Mouse (Mus musculus) heart, embryonic 16.5 days (tissue): ENCODE measurements around the gene Rbck1. TPM values are rescaled to one million over a fixed set of nuclear protein-coding genes. Genes with fewer than 3 reads are reported as not detected.

Experiments used
- ATAC-seq: fragments of 200-750 bp; cut with Nextera tagmentation; replicated peaks from 2 replicates; pipeline ENCODE4 v1.8.0; 2017; ENCODE audit warnings: moderate number of reproducible peaks; ENCODE audit not compliant: insufficient read depth, low FRiP score; ENCODE audit errors: extremely low read depth
- H3K27ac ChIP-seq: fragments of 300-500 bp; sonication (generic); 2 replicates; pipeline ENCODE4 v1.5.1; 2014; ENCODE audit warnings: mild to moderate bottlenecking, low read length, control low read depth, moderate library complexity
- H3K27me3 ChIP-seq: fragments of 300-500 bp; sonication (generic); 2 replicates; pipeline ENCODE4 v1.6.1; 2014; ENCODE audit warnings: low read length, mixed read lengths; ENCODE audit not compliant: control insufficient read depth, insufficient read depth
- H3K36me3 ChIP-seq: fragments of 300-500 bp; sonication (generic); 2 replicates; pipeline ENCODE4 v1.6.1; 2014; ENCODE audit not compliant: control insufficient read depth, insufficient read depth
- H3K4me1 ChIP-seq: fragments of 300-500 bp; sonication (generic); 2 replicates; pipeline ENCODE4 v1.6.1; 2014; ENCODE audit warnings: low read length, mixed read lengths; ENCODE audit not compliant: control insufficient read depth, insufficient read depth
- H3K4me2 ChIP-seq: fragments of 300-500 bp; sonication (generic); 2 replicates; pipeline ENCODE4 v1.6.1; 2014; ENCODE audit warnings: low read depth, mild to moderate bottlenecking, control low read depth, low read length
- H3K4me3 ChIP-seq: fragments of 300-500 bp; sonication (generic); 2 replicates; pipeline ENCODE4 v1.5.1; 2014; ENCODE audit warnings: mild to moderate bottlenecking, control low read depth, low read length
- H3K9ac ChIP-seq: fragments of 300-500 bp; sonication (generic); 2 replicates; pipeline ENCODE4 v1.6.1; 2014; ENCODE audit warnings: low read length, control low read depth
- H3K9me3 ChIP-seq: fragments of 300-500 bp; sonication (generic); replicated peaks from 2 replicates; pipeline ENCODE4 v1.6.1; 2016; ENCODE audit warnings: low read length; ENCODE audit not compliant: control insufficient read depth
- WGBS: fragments of 180-500 bp; shearing (Covaris S2); extraction: QIAGEN DNeasy Blood & Tissue Kit; methylation state at CpG from one replicate; pipeline ENCODE4 v1.1.7; 2014; 5-methylcytosine and 5-hydroxymethylcytosine counted together
- polyA plus RNA-seq: library from polyadenylated mRNA; unstranded; fragments of >200 nt; fragmentation: Nextera tagmentation; extraction: Ambion mirVana; gene quantifications from 2 replicates; pipeline ENCODE4 v1.2.1, GENCODE M21; 2015

Rbck1 gene
- polyA plus RNA-seq, 1 experiment from 2014 or later = 82.4 TPM

DNA sequence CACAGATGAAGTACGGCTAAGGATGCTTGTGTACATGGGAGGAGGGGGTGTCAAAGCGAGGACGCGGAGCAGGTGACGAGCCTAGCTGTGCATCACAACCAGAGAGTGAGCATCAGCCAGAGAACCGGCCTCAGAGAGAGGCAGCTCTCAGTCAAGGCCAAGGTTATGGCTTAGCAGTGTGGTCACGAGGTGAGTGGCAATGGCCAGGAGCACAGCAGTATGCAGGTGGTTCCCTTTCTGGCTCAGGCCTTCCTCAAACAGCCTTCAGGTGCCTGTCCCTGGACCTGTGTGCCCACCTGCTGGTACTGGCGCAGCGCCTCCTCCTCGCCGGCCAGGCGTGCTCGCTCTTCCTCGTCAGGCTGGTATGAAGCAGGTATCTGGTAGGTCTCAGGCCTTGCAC is 8.5 kb downstream of the Rbck1 start:
- no peak for ATAC-seq
- Histone ChIP-seq H3K4me3 (no peak overlapping the region), H3K36me3 (peaks cover 62% of the 10 kb centered on the region), H3K4me1 (no peaks in the 10 kb centered on the region), H3K27ac (no peak overlapping the region), H3K9me3 (no peaks in the 10 kb centered on the region), H3K27me3 (no peaks in the 10 kb centered on the region), H3K9ac (no peak overlapping the region), H3K4me2 (no peak overlapping the region)
- 94% methylated on average over 14 of the region's 14 CpGs for WGBS

DNA sequence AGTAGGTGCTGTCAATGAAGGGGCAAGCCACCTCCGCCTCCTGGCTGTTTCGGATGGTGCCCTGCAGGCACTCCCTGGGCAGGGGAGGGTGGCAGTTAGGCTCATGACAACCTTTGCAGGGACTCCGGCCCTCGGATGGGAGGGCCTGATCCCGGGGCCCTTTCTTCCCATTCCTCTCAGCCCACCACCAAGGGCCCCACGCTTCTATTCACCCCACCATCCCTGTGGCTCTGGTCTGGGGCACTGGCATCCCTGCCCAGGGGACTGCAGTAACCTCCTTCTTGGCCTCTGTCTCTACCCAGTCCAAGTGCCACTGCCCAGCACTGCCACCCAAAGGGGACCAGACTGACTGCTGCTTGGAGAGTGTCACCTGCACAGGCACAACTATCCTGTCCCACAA is 10.3 kb downstream of the Rbck1 start:
- ATAC-seq = no peak
- Histone ChIP-seq H3K9me3 (no peaks in the 10 kb centered on the region), H3K9ac (no peak overlapping the region), H3K4me2 (no peak overlapping the region), H3K36me3 (peaks cover 68% of the 10 kb centered on the region), H3K4me3 (no peak overlapping the region), H3K27me3 (no peaks in the 10 kb centered on the region), H3K4me1 (no peaks in the 10 kb centered on the region), H3K27ac (no peak overlapping the region)
- 86% methylated on average over 6 of the region's 6 CpGs for WGBS

- Histone ChIP-seq H3K4me3 (no peak overlapping the region), H3K4me1 (no peaks in the 10 kb centered on the region), H3K36me3 (peaks cover 68% of the 10 kb centered on the region), H3K27me3 (no peaks in the 10 kb centered on the region), H3K9ac (no peak overlapping the region), H3K27ac (no peak overlapping the region), H3K4me2 (no peak overlapping the region), H3K9me3 (no peaks in the 10 kb centered on the region)
- no peak for ATAC-seq
- 89% methylated on average over 5 of the region's 5 CpGs for WGBS
Measured at GRCm38 (mm10) chr2:152321558-152321957, 10.9 kb downstream of the Rbck1 start.

GRCm38 (mm10) chr2:152317054-152317453 is 15.4 kb downstream of the Rbck1 start:
- no peak for ATAC-seq
- no peaks in the 10 kb centered on the region for H3K9me3 ChIP-seq
- peaks cover 69% of the 10 kb centered on the region for H3K36me3 ChIP-seq
- no peak overlapping the region for H3K27ac ChIP-seq
- H3K9ac ChIP-seq = no peak overlapping the region
- H3K4me2 ChIP-seq = no peak overlapping the region
- WGBS = 73% methylated on average over 6 of the region's 6 CpGs
- H3K4me1 ChIP-seq = peaks cover 5% of the 10 kb centered on the region; the same call in 1 of the 2 replicates
- H3K27me3 ChIP-seq = no peaks in the 10 kb centered on the region
- H3K4me3 ChIP-seq = no peak overlapping the region

DNA sequence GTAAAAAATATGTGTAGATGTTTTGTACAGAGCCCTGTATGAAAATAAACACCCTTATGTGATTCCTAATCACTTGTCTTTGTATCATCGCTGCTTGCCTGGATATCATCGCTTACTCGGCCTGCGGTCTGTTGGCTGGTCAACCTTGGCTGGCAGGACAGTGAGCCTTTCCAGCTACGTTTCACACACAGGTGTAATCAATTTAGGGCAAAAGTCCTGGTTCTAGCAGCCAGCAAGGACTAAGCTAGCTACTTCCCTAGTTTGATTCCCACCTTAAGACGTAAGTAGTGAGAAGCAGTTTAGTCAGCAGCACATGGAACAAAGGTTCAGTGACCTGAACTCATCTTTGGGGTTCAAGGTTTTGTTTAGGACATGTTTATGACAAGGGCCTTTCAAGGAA is 18.5 kb downstream of the Rbck1 start:
- no peaks in the 10 kb centered on the region for H3K9me3 ChIP-seq
- H3K36me3 ChIP-seq = peaks cover 70% of the 10 kb centered on the region
- H3K4me2 ChIP-seq = no peak overlapping the region
- H3K4me1 ChIP-seq = peaks cover 5% of the 10 kb centered on the region; the same call in 1 of the 2 replicates
- H3K4me3 ChIP-seq = no peak overlapping the region
- no peaks in the 10 kb centered on the region for H3K27me3 ChIP-seq
- H3K9ac ChIP-seq = no peak overlapping the region
- ATAC-seq = no peak
- WGBS = 83% methylated on average over 6 of the region's 6 CpGs
- H3K27ac ChIP-seq = no peak overlapping the region

- Histone ChIP-seq H3K4me3 (no peak overlapping the region), H3K36me3 (peaks cover 70% of the 10 kb centered on the region), H3K9ac (no peak overlapping the region), H3K27ac (no peak overlapping the region), H3K4me2 (no peak overlapping the region), H3K9me3 (no peaks in the 10 kb centered on the region), H3K4me1 (peaks cover 5% of the 10 kb centered on the region; the same call in 1 of the 2 replicates), H3K27me3 (no peaks in the 10 kb centered on the region)
- 55% methylated on average over 7 of the region's 7 CpGs for WGBS
- ATAC-seq = 0 out of 2 replicates have a peak, but pooled peaks have one; percentile 12
Measured at GRCm38 (mm10) chr2:152312996-152313395, 19.5 kb downstream of the Rbck1 start.

GRCm38 (mm10) chr2:152307186-152307585 is 25.3 kb downstream of the Rbck1 start:
- no peak for ATAC-seq
- 84% methylated on average over 3 of the region's 3 CpGs for WGBS
- H3K27me3 ChIP-seq = no peaks in the 10 kb centered on the region
- H3K4me1 ChIP-seq = no peaks in the 10 kb centered on the region
- no peak overlapping the region for H3K4me3 ChIP-seq
- no peak overlapping the region for H3K4me2 ChIP-seq
- H3K9me3 ChIP-seq = no peaks in the 10 kb centered on the region
- no peak overlapping the region for H3K9ac ChIP-seq
- H3K27ac ChIP-seq = no peak overlapping the region
- H3K36me3 ChIP-seq = peaks cover 78% of the 10 kb centered on the region

GRCm38 (mm10) chr2:152305480-152305879 is 27.0 kb downstream of the Rbck1 start:
- H3K4me2 ChIP-seq = no peak overlapping the region
- H3K27ac ChIP-seq = no peak overlapping the region
- H3K9ac ChIP-seq = no peak overlapping the region
- H3K4me3 ChIP-seq = no peak overlapping the region
- H3K4me1 ChIP-seq = no peaks in the 10 kb centered on the region
- no peaks in the 10 kb centered on the region for H3K9me3 ChIP-seq
- peaks cover 65% of the 10 kb centered on the region for H3K36me3 ChIP-seq
- 95% methylated on average over 6 of the region's 6 CpGs for WGBS
- no peaks in the 10 kb centered on the region for H3K27me3 ChIP-seq
- ATAC-seq = no peak

DNA sequence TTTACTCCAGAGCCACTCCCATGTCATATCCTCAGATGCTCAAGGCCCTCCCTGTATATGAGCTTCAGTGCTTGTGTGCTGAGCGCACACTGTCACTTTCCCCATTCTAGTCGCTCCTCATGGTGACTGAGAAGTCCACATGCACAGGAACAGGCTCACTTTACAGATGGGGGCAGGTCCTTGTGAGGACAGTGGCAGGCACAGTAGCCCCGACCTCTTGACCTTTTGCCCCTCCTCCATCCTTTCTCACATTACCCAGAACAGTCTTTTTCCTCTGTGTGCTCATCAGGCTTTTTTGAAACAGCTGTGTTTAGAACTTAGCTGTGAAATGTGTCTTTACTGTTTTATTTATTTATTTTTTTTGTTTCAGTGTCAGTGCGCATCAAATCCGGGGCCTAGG is 28.7 kb downstream of the Rbck1 start:
- no peak for ATAC-seq
- Histone ChIP-seq H3K27me3 (no peaks in the 10 kb centered on the region), H3K9ac (no peak overlapping the region), H3K9me3 (no peaks in the 10 kb centered on the region), H3K4me3 (no peak overlapping the region), H3K27ac (no peak overlapping the region), H3K4me1 (no peaks in the 10 kb centered on the region), H3K36me3 (peaks cover 53% of the 10 kb centered on the region), H3K4me2 (no peak overlapping the region)
- 71% methylated on average over 5 of the region's 5 CpGs for WGBS
